Mouse (Mus musculus) testis, adult 2 months (tissue): ENCODE results near the gene Cnih3. TPM values are rescaled to one million over a fixed set of nuclear protein-coding genes. Genes with fewer than 3 reads are reported as not detected.

Experiments
- H3K27ac ChIP-seq: fragments of 200-500 bp; 2 replicates; pipeline ENCODE4 v1.5.1; 2012; ENCODE audit warnings: low read depth, low read length; ENCODE audit not compliant: control insufficient read depth, insufficient read depth
- H3K27me3 ChIP-seq: fragments of 200-500 bp; 2 replicates; pipeline ENCODE4 v1.6.1; 2012; ENCODE audit warnings: mild to moderate bottlenecking, low read length, moderate library complexity; ENCODE audit not compliant: control insufficient read depth, insufficient read depth
- H3K36me3 ChIP-seq: fragments of 200-500 bp; 2 replicates; pipeline ENCODE4 v1.6.1; 2012; ENCODE audit warnings: mild to moderate bottlenecking, low read length; ENCODE audit not compliant: control insufficient read depth, insufficient read depth
- H3K4me1 ChIP-seq: fragments of 200-500 bp; 2 replicates; pipeline ENCODE4 v1.6.1; 2012; ENCODE audit warnings: low read length; ENCODE audit not compliant: control insufficient read depth, insufficient read depth
- H3K4me3 ChIP-seq: fragments of 200-500 bp; 2 replicates; pipeline ENCODE4 v1.5.1; 2012; ENCODE audit warnings: low read depth, mild to moderate bottlenecking, low read length, moderate library complexity, mixed read lengths; ENCODE audit not compliant: control insufficient read depth
- CTCF ChIP-seq: fragments of 200-500 bp; IDR thresholded peaks from 2 replicates; pipeline ENCODE4 v1.5.1; 2012; ENCODE audit warnings: low read depth, mild to moderate bottlenecking, inconsistent platforms, low read length, moderate library complexity; ENCODE audit not compliant: control insufficient read depth, insufficient read depth, insufficient replicate concordance
- POLR2A ChIP-seq: fragments of 200-500 bp; IDR thresholded peaks from 2 replicates; pipeline ENCODE4 v1.6.1; 2012; ENCODE audit warnings: low read depth, mild to moderate bottlenecking, inconsistent platforms, low read length, moderate library complexity; ENCODE audit not compliant: control insufficient read depth
- polyA plus RNA-seq: library from polyadenylated mRNA; depleted of rRNA; stranded (reverse); fragments of >200 nt; gene quantifications from 2 replicates; pipeline ENCODE4 v1.2.3, GENCODE M21; 2012

Gene Cnih3
- polyA plus RNA-seq, 1 experiment, result 0.27 TPM

DNA sequence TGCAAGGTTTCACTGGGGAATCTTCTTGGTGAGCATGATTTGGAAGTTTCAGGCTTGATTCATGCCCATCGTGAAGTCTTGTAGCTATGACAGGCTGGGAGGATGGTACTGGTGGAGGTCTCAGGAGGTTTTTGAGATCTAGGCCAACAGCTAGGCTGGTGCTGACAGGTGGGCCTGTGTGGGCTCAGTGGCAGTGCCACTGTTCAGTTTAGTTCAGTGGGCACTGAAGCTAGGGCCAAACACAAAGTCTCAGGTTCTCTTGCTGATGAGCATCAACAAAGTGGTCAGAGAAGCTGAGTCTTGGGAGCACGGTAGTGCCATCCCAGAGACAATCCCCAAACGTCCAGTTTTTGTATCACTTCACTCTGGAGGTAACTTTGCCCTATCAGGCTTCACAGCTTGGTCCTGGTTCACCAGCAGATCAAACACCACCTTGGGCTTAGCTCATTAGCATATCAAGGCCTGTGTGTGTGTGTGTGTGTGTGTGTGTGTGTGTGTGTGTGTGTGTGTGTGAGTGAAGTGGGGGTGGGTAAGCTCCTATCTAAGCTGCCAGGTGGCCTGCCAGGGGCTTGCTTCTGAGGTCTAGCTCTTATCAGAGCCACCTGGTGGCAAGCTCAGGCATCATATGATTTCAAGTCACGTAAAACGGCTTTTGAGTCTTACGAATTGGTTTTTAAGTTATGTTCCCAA, 18.0 kb upstream of the Cnih3 start:
- Histone ChIP-seq H3K4me1 (no peaks in the 10 kb centered on the region), H3K27me3 (no peaks in the 10 kb centered on the region), H3K36me3 (no peaks in the 10 kb centered on the region), H3K27ac (no peak overlapping the region), H3K4me3 (no peak overlapping the region)
- TF ChIP-seq POLR2A (no peak), CTCF (no peak)

DNA sequence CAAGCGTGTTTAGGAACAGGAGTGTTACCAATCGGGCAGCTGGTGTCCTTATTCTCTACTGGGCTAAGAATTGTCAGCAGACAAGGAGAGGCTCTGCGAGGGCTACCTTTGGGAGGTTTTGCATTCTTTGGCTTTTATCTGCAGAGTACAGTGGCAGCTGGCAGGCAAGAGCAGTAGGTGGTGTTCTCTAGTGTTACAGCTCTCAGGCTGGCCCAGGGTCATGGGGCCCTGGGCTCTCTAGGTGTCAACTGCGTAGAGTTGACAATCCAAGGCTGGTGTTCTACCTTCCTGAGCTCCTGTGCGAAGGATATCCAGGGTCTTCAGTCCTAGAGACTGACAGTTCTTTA, 17.4 kb upstream of the Cnih3 start:
- no peaks in the 10 kb centered on the region for H3K27me3 ChIP-seq
- no peak overlapping the region for H3K27ac ChIP-seq
- no peaks in the 10 kb centered on the region for H3K4me1 ChIP-seq
- no peaks in the 10 kb centered on the region for H3K36me3 ChIP-seq
- no peak overlapping the region for H3K4me3 ChIP-seq
- no peak for TF ChIP-seq CTCF

DNA sequence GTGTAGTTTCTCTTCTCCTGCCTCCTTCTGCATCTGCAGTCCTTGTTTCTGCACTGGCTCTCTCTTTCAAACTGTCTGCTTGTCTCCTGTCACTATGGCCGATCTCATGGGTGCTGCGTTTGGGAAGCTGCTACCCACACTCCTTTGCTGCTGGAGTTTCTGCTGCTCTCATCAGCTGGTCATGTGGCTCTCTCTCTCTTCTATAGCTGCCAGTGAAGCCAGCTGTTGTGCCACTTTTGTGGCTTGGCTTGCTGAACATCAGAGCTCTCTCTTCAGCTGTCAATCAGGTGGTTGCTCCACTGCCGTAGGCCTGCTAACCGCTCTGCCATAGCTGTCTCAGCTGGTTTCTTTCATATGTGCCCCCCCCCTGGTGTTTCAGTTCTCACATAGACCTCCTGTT, 17.0 kb upstream of the Cnih3 start:
- Histone ChIP-seq H3K4me3 (no peak overlapping the region), H3K27ac (no peak overlapping the region), H3K27me3 (no peaks in the 10 kb centered on the region), H3K36me3 (no peaks in the 10 kb centered on the region), H3K4me1 (no peaks in the 10 kb centered on the region)
- no peak for TF ChIP-seq CTCF
- TF ChIP-seq POLR2A, result no peak

DNA sequence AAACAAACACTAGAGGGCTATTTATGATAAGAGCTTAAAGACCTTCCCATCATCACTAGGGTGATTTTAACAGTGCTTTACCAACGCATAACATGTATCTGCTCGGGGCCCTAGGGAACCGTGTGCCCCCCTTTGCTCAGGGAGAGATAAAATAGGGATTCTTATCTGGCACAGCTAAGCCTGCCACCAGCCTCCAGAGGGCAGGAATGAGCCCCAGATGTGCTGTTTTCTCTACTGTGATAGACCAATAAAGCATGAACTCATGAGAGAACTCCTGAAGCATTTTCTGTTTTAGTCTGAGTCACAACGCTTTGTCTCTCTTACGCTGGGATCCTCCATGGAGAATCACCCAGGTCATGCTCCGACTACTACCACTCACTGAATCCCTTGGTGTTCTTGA, 15.6 kb upstream of the Cnih3 start:
- Histone ChIP-seq H3K27me3 (no peaks in the 10 kb centered on the region), H3K27ac (no peak overlapping the region), H3K4me3 (no peak overlapping the region), H3K36me3 (no peaks in the 10 kb centered on the region), H3K4me1 (no peaks in the 10 kb centered on the region)
- TF ChIP-seq CTCF (no peak), POLR2A (no peak)

DNA sequence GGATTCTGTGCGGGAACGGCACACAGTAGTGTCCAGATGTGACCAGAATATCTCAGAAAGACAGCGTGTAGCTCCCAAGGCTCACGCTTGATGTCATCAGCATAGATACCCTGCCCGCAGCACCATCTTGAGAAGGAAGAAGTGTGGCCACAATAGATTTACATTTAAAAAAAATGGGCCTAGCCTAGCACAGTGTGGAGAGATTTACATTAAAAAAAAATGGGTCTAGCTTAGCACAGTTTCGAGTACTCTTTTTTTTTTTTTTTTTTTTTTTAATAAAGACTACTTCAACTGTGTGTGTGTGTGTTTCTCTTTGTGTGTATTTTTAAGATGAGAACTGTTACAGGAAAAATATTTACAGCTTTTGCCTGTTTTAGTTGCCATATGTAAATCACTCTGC, 13.3 kb upstream of the Cnih3 start:
- no peak overlapping the region for H3K4me3 ChIP-seq
- TF ChIP-seq POLR2A, result no peak
- TF ChIP-seq CTCF, result no peak
- H3K4me1 ChIP-seq, result no peaks in the 10 kb centered on the region
- H3K27me3 ChIP-seq, result no peaks in the 10 kb centered on the region
- H3K27ac ChIP-seq, result no peak overlapping the region
- H3K36me3 ChIP-seq, result no peaks in the 10 kb centered on the region

DNA sequence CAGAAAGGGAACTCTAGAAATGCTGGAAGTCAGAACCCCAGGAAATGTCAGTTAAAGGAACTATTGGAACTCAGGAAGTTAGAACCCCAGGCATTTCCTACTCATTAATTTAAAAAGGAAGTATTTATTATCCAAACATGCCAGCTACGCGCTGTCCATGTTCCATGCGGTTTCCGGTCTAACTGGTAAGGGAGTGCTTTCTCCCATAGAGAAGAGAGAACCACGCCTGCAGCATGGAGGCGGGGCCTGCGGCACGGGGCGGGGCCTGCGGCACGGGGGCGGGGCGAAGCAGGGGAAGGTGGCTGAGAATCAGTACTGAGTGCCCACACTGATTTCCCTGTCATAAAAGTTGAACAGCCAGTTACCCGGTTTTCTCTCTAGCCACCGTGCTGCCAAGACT, 6.9 kb upstream of the Cnih3 start:
- Histone ChIP-seq H3K36me3 (no peaks in the 10 kb centered on the region), H3K27me3 (no peaks in the 10 kb centered on the region), H3K4me3 (no peak overlapping the region), H3K4me1 (peaks cover 4% of the 10 kb centered on the region), H3K27ac (no peak overlapping the region)
- no peak for TF ChIP-seq POLR2A
- no peak for TF ChIP-seq CTCF

DNA sequence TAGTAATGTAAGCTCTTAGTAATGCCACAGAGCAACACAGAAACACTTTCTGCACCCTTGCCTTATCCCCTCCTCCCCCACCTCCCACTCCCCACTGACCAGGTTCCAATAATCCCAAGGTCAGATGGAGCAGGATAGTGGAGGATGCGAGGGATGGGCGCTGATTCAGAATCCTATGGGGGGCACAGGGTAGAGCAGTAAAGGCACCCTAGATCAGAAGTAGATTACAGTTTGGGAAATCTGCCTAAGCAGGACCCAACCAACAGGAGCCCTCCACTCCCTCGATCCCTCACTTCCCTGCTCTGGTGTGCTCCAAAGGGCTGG, 423 bp upstream of the Cnih3 start:
- Histone ChIP-seq H3K4me1 (peaks cover 16% of the 10 kb centered on the region), H3K36me3 (no peaks in the 10 kb centered on the region), H3K4me3 (peak overlapping the region; percentile 49), H3K27ac (no peak overlapping the region), H3K27me3 (peaks cover 3% of the 10 kb centered on the region; the same call in 1 of the 2 replicates)
- TF ChIP-seq POLR2A (no peak), CTCF (no peak)
